Mouse (Mus musculus) spleen, adult 18-20 months (tissue): ENCODE results near the gene Cyp2j8.
"Not testable (repeated sequence)": the region's sequence is repeated elsewhere in the genome, so short reads cannot be mapped to it uniquely, and the experiment has no call there.

Experiments
- DNase-seq, 2 experiments: peaks; one replicate each; pipeline ENCODE4 v3.0.0; 2022; ENCODE audit warnings: mixed read lengths in 2 of 2

Cyp2j8 gene

GRCm38 (mm10) chr4:96507286-96507685 is at the start of gene Cyp2j8:
Gene Cyp2j8 (minus strand): TSS chr4:96507386.
- no peak for DNase-seq

- no peak for DNase-seq
Observed at GRCm38 (mm10) chr4:96553133-96553819, 46.1 kb upstream of the Cyp2j8 start, which contains the start of gene Cyp2j6. Gene Cyp2j6 (minus strand): TSS chr4:96553661.

- DNase-seq, result no peak
Observed at GRCm38 (mm10) chr4:96551619-96552018, 44.4 kb upstream of the Cyp2j8 start.

GRCm38 (mm10) chr4:96545976-96546375 is 38.8 kb upstream of the Cyp2j8 start:
- DNase-seq, result no peak

GRCm38 (mm10) chr4:96525772-96526171 is 18.6 kb upstream of the Cyp2j8 start:
- no peak for DNase-seq

GRCm38 (mm10) chr4:96522256-96522655 is 15.1 kb upstream of the Cyp2j8 start:
- DNase-seq, result no peak

- DNase-seq, result no peak
Observed at GRCm38 (mm10) chr4:96510083-96510482, 2.9 kb upstream of the Cyp2j8 start.

GRCm38 (mm10) chr4:96463311-96464060 is 43.7 kb downstream of the Cyp2j8 start:
- DNase-seq, result not testable (repeated sequence)
